Mouse (Mus musculus) frontal cortex, postnatal 14 days (tissue): ENCODE results near the gene Tmed9.
"Not testable (repeated sequence)": the region's sequence is repeated elsewhere in the genome, so short reads cannot be mapped to it uniquely, and the experiment has no call there.

ENCODE experiments used
- DNase-seq, 2 experiments: peaks; one replicate each; pipeline ENCODE4 v3.0.0; 2022; ENCODE audit warnings: low spot score in 2 of 2

Tmed9 gene

GRCm38 (mm10) chr13:55606899-55607623 is 33.5 kb downstream of the Tmed9 start:
- no peak for DNase-seq

GRCm38 (mm10) chr13:55607624-55608006 is 34.1 kb downstream of the Tmed9 start:
- no peak for DNase-seq

- DNase-seq = no peak
Measured at GRCm38 (mm10) chr13:55611996-55612395, 38.5 kb downstream of the Tmed9 start.

GRCm38 (mm10) chr13:55613471-55613870 is 39.9 kb downstream of the Tmed9 start:
- DNase-seq = no peak

- no peak for DNase-seq
Measured at GRCm38 (mm10) chr13:55619328-55619727, 45.8 kb downstream of the Tmed9 start.

- no peak for DNase-seq
Measured at GRCm38 (mm10) chr13:55620275-55620674, 46.7 kb downstream of the Tmed9 start.

GRCm38 (mm10) chr13:55622156-55622648 is 48.7 kb downstream of the Tmed9 start:
- not testable (repeated sequence) for DNase-seq

- DNase-seq = peak; percentile 80 to 82
Measured at GRCm38 (mm10) chr13:55622649-55623541, 49.4 kb downstream of the Tmed9 start, which contains the start of gene Caml. TSS of gene Caml (plus strand) at chr13:55623005.

- DNase-seq = peak; percentile 70 to 80
Measured at GRCm38 (mm10) chr13:55634639-55635127, 61.2 kb downstream of the Tmed9 start, which contains the start of gene Ddx46. TSS of gene Ddx46 (plus strand) at chr13:55635027.

GRCm38 (mm10) chr13:55635146-55635571 is 61.6 kb downstream of the Tmed9 start:
- no peak for DNase-seq

- DNase-seq = no peak
Measured at GRCm38 (mm10) chr13:55636185-55636983, 62.9 kb downstream of the Tmed9 start.

- DNase-seq = peak; percentile 37 to 73
Measured at GRCm38 (mm10) chr13:55640480-55640879, 66.9 kb downstream of the Tmed9 start.

- DNase-seq = no peak
Measured at GRCm38 (mm10) chr13:55644525-55644924, 71.0 kb downstream of the Tmed9 start.
